Mouse (Mus musculus): Measurements from ENCODE around the gene Ankrd39.

Gene Ankrd39

GRCm38 (mm10) chr1:36575347-36575746 is 28.1 kb upstream of the Ankrd39 start:
- Histone ChIP-seq H3K9me3 (ENCODE audit: low read length) (no peaks in the 10 kb centered on the region), H3K4me1 (replicated peaks; ENCODE audit: low read depth, low read length) (peaks cover 91% of the 10 kb centered on the region), H3K27me3 (ENCODE audit: insufficient read depth, low read length) (peaks cover 12% of the 10 kb centered on the region), H3K4me3 (replicated peaks; ENCODE audit: low read length) (no peak overlapping the region), H3K36me3 (ENCODE audit: insufficient read depth, low read length) (no peaks in the 10 kb centered on the region)
- TF ChIP-seq NANOG (IDR thresholded peaks at IDR 0.05; ENCODE audit: borderline replicate concordance, low read length) (no peak), CTCF (conservative IDR thresholded peaks at IDR 0.05; ENCODE audit: low read length) (no peak), POU5F1 (IDR thresholded peaks at IDR 0.05; ENCODE audit: borderline replicate concordance, low read length) (no peak)

DNA sequence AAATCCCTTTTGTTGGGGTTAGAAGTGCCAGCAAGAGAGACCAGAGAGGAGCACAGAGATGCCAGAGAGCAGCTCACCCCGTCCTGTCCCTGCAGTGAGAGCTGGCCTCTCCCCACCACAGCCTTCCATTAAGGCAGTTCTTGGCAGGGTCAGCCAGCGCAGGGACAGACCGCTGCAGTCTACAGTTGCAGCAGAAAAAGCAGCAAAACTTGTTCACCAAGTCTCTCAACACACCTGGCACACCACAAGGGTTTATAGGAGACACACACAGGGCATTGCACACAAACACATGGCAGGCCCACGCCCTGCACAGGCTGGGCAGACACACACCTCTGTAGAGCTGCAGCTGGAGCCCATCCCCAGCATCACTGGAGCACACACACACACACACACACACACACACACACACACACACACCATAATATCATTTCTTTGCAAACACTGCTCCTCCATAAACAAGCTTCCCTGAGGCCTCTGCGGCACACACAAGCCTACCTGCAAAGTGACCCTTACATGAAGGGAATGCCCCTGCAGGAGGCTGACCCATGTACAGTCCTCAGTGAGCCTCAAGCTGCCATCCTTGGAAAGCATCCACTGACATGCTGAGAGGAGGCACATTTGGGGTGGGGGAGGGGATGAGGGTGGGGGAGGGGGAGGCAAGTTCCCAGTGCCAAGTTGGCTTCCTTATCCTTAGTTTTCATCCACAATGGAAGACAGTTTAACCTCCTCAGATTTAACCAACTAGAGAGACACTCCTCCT is 27.1 kb upstream of the Ankrd39 start:
- Histone ChIP-seq H3K9me3 (ENCODE audit: low read length) (no peaks in the 10 kb centered on the region), H3K4me3 (replicated peaks; ENCODE audit: low read length) (no peak overlapping the region), H3K36me3 (ENCODE audit: insufficient read depth, low read length) (no peaks in the 10 kb centered on the region), H3K4me1 (replicated peaks; ENCODE audit: low read depth, low read length) (peaks cover 91% of the 10 kb centered on the region), H3K27me3 (ENCODE audit: insufficient read depth, low read length) (peaks cover 16% of the 10 kb centered on the region)
- TF ChIP-seq CTCF (conservative IDR thresholded peaks at IDR 0.05; ENCODE audit: low read length) = no peak

- TF ChIP-seq NANOG (IDR thresholded peaks at IDR 0.05; ENCODE audit: borderline replicate concordance, low read length) = no peak
- Histone ChIP-seq H3K4me3 (replicated peaks; ENCODE audit: low read length) (no peak overlapping the region), H3K36me3 (ENCODE audit: insufficient read depth, low read length) (no peaks in the 10 kb centered on the region), H3K9me3 (ENCODE audit: low read length) (no peaks in the 10 kb centered on the region), H3K27me3 (ENCODE audit: insufficient read depth, low read length) (peaks cover 16% of the 10 kb centered on the region), H3K4me1 (replicated peaks; ENCODE audit: low read depth, low read length) (peaks cover 92% of the 10 kb centered on the region)
These were observed 26.3 kb upstream of the Ankrd39 start for GRCm38 (mm10) chr1:36573524-36573923.

GRCm38 (mm10) chr1:36572709-36573108 is 25.5 kb upstream of the Ankrd39 start:
- Histone ChIP-seq H3K4me1 (replicated peaks; ENCODE audit: low read depth, low read length) (peaks cover 92% of the 10 kb centered on the region), H3K9me3 (ENCODE audit: low read length) (no peaks in the 10 kb centered on the region), H3K36me3 (ENCODE audit: insufficient read depth, low read length) (no peaks in the 10 kb centered on the region), H3K27me3 (ENCODE audit: insufficient read depth, low read length) (peaks cover 10% of the 10 kb centered on the region; the same call in 1 of the 2 replicates), H3K4me3 (replicated peaks; ENCODE audit: low read length) (no peak overlapping the region)
- no peak for TF ChIP-seq POU5F1 (IDR thresholded peaks at IDR 0.05; ENCODE audit: borderline replicate concordance, low read length)

DNA sequence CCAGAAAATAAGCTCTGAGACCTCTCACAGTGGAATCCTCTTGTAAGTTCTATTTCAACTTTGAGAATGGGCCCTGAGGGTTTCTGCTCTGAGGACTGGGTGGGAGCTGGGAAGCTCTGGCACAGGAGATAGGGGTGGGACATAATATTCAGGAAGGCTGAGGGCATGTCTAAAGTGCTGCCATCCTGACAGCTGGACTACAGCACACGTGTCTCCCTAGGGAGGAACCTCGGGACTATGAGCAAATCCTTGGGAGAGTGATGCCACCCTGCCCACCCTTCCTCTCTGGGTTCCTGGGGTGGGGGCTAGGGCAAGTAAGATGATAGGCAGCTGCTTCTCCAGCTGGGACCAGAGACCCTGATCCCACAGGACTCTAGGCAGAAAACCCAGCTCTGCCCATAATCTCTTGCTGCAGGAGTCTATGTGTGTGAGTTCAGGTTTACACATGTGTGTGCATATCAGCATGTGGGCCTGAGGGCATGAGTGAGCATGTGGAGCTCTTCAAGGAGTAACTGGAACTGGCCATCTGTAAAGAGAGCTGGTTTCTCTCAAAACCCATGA is 25.0 kb upstream of the Ankrd39 start:
- Histone ChIP-seq H3K36me3 (ENCODE audit: insufficient read depth, low read length) (no peaks in the 10 kb centered on the region), H3K9me3 (ENCODE audit: low read length) (no peaks in the 10 kb centered on the region), H3K4me1 (replicated peaks; ENCODE audit: low read depth, low read length) (peaks cover 92% of the 10 kb centered on the region), H3K4me3 (replicated peaks; ENCODE audit: low read length) (no peak overlapping the region), H3K27me3 (ENCODE audit: insufficient read depth, low read length) (peaks cover 10% of the 10 kb centered on the region; the same call in 1 of the 2 replicates)
- TF ChIP-seq POU5F1 (IDR thresholded peaks at IDR 0.05; ENCODE audit: borderline replicate concordance, low read length) = no peak
- TF ChIP-seq NANOG (IDR thresholded peaks at IDR 0.05; ENCODE audit: borderline replicate concordance, low read length) = no peak
- TF ChIP-seq CTCF (conservative IDR thresholded peaks at IDR 0.05; ENCODE audit: low read length) = no peak

GRCm38 (mm10) chr1:36571627-36572026 is 24.4 kb upstream of the Ankrd39 start:
- Histone ChIP-seq H3K4me1 (replicated peaks; ENCODE audit: low read depth, low read length) (peaks cover 92% of the 10 kb centered on the region), H3K4me3 (replicated peaks; ENCODE audit: low read length) (no peak overlapping the region), H3K27me3 (ENCODE audit: insufficient read depth, low read length) (peaks cover 10% of the 10 kb centered on the region; the same call in 1 of the 2 replicates), H3K9me3 (ENCODE audit: low read length) (no peaks in the 10 kb centered on the region), H3K36me3 (ENCODE audit: insufficient read depth, low read length) (no peaks in the 10 kb centered on the region)
- no peak for TF ChIP-seq POU5F1 (IDR thresholded peaks at IDR 0.05; ENCODE audit: borderline replicate concordance, low read length)
- no peak for TF ChIP-seq CTCF (conservative IDR thresholded peaks at IDR 0.05; ENCODE audit: low read length)
- no peak for TF ChIP-seq NANOG (IDR thresholded peaks at IDR 0.05; ENCODE audit: borderline replicate concordance, low read length)

- H3K9me3 ChIP-seq (ENCODE audit: low read length) = no peaks in the 10 kb centered on the region
- peaks cover 16% of the 10 kb centered on the region for H3K27me3 ChIP-seq (ENCODE audit: insufficient read depth, low read length)
- H3K36me3 ChIP-seq (ENCODE audit: insufficient read depth, low read length) = no peaks in the 10 kb centered on the region
- no peak overlapping the region for H3K4me3 ChIP-seq (replicated peaks; ENCODE audit: low read length)
- H3K4me1 ChIP-seq (replicated peaks; ENCODE audit: low read depth, low read length) = peaks cover 90% of the 10 kb centered on the region
- TF ChIP-seq CTCF (conservative IDR thresholded peaks at IDR 0.05; ENCODE audit: low read length) = no peak
These were observed 23.1 kb upstream of the Ankrd39 start for GRCm38 (mm10) chr1:36570320-36570719.

GRCm38 (mm10) chr1:36569694-36570276 is 22.5 kb upstream of the Ankrd39 start:
- Histone ChIP-seq H3K9me3 (ENCODE audit: low read length) (no peaks in the 10 kb centered on the region), H3K4me1 (replicated peaks; ENCODE audit: low read depth, low read length) (peaks cover 85% of the 10 kb centered on the region), H3K36me3 (ENCODE audit: insufficient read depth, low read length) (no peaks in the 10 kb centered on the region), H3K27me3 (ENCODE audit: insufficient read depth, low read length) (peaks cover 21% of the 10 kb centered on the region), H3K4me3 (replicated peaks; ENCODE audit: low read length) (no peak overlapping the region)
- TF ChIP-seq NANOG (IDR thresholded peaks at IDR 0.05; ENCODE audit: borderline replicate concordance, low read length) (no peak), POU5F1 (IDR thresholded peaks at IDR 0.05; ENCODE audit: borderline replicate concordance, low read length) (no peak), CTCF (conservative IDR thresholded peaks at IDR 0.05; ENCODE audit: low read length) (no peak)

GRCm38 (mm10) chr1:36568776-36569175 is 21.5 kb upstream of the Ankrd39 start:
- H3K4me3 ChIP-seq (replicated peaks; ENCODE audit: low read length) = peak overlapping the region; percentile 52; the same call in 1 of the 2 replicates
- peaks cover 31% of the 10 kb centered on the region for H3K27me3 ChIP-seq (ENCODE audit: insufficient read depth, low read length)
- TF ChIP-seq CTCF (conservative IDR thresholded peaks at IDR 0.05; ENCODE audit: low read length) (no peak), NANOG (IDR thresholded peaks at IDR 0.05; ENCODE audit: borderline replicate concordance, low read length) (no peak), POU5F1 (IDR thresholded peaks at IDR 0.05; ENCODE audit: borderline replicate concordance, low read length) (no peak)
- H3K9me3 ChIP-seq (ENCODE audit: low read length) = no peaks in the 10 kb centered on the region
- H3K36me3 ChIP-seq (ENCODE audit: insufficient read depth, low read length) = no peaks in the 10 kb centered on the region
- H3K4me1 ChIP-seq (replicated peaks; ENCODE audit: low read depth, low read length) = peaks cover 76% of the 10 kb centered on the region
